Mouse (Mus musculus): ENCODE measurements around the gene Mpped2.

Gene Mpped2

DNA sequence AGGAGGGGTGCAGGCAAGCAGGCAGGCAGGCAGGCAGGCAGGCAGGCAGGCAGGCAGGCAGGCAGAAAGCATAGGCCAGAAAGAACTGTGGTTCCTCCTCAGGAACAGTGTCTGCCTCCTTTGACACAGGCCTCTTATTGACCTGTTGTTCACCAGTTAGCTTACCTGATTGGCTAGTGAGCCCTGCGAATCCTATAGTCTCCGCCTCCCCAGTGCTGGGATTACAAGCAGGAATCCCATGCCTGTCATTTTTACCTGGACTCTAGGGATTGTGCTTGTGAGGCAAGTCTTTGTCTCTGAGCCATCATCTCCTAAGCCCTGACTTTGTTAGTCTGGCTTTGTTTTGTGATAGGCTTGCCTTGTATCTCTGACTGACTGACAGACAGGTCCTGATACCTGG lies 14.1 kb downstream of the Mpped2 start:
- no peak for DNase-seq

DNA sequence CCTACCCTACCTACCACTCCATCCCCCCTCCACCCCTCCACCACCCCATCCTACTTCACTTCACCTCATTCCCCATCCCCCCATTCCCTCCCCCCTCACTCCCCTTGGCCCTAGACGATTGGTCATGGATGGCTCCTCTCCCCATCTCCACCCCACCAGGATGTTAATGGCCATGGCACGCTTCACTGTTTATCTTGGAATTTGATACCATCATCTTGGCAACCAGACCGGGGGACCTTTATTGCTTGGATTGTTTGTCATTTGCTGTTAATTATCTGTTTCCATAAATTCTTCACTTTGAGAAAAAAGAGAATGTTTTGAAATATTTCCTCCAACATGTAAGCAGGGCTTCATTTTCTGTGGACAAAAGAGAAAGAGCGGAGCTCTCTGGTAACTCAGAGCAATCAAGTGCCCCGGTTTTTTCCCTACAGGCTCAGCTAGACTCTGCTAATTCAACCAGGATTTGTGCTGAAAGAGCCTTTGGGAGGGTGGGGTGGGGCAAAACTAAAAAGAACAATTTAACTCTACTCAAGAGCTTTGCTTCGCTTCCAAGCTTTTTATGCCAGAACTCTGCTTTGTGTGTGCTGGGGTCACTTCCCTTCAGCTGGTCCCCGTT lies 17.9 kb downstream of the Mpped2 start:
- no peak for DNase-seq

DNA sequence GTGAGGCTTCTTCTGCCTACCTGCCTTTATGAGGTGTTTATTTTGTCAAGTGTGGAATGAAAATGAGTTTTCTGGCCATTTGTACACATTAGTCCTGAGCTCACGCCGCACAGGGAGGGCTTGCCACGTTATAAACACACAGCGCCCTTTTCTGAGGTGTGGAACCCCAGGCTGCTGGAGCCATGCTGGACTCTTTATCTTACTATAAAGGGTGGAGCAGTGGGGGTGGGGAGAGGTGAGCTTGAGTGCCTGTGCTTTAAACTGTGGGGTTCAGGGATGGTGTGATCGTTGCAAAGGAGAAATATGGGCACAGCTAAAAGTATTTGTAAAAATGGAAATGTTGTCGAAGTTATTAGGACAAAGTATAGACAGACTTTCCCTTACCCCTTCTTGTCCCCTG lies 18.4 kb downstream of the Mpped2 start:
- DNase-seq = no peak

DNA sequence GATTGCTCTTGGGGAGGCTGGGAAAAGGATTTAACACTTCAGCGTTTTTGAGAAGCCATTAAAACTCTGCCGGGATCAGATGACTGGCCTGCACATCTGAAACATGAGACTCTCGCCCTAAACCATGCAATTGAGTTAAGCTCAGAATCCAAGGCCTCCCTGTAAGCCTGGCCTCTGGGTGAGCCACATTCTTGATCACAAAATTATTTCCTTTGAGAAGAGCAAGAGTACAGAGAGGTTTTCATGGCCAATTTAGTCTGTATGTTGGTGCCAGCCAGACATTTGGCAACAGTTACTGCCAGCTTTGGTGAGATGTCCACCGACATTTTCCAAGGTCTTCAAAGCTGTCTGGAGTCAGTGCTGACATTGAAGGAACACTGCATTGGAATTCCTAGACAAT lies 20.1 kb downstream of the Mpped2 start:
- peak; percentile 50 to 56 for DNase-seq

DNA sequence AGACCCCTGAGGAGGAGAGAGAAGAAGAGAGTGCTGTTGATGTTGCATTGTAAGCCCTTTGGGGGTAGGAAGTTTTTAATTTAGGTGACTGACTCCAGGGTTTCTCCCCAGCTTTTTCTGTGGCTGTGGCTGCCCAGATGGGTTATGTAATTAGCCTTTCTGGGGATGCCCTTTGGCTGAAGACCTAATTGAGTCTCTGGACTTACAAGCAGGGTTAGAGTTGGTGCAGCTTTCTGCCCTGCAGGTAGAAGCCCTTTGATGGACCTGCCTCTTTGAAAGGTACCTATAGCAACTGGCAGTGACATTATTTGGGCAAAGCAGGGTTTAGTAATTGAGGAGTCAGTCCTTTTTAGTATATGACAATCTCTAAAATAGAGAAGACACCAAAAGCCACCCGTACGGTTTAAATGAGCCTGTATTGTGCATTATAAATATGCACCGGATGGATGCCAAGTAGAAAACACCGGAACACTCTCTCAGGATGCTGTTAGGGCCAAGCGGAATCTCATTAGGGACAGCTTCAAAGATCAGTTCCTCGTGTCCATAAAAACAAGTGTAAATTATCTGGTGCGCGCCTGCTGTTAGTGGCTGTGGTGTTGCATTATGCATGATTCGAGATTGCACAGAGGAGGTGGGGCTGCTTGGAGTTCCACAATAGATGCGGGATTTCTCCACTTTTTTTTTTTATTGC lies 22.8 kb downstream of the Mpped2 start:
- DNase-seq = no peak

DNA sequence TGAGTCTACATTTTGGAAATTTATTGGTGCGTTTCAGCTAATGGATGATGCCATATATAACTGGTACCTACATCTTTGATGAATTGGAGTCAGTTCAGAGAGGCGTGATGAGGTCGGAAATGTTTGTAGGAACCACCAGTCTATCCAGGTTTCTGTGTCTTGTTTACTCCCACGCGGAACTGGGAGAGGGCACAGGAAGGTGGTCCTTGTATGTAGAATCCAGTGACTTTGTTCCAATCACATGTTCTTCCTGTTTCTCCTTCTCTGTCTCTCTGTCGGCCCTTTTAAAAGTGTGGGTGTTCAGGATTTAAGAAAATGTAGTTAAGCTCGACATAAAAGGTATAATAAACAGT lies 23.3 kb downstream of the Mpped2 start:
- no peak for DNase-seq

DNA sequence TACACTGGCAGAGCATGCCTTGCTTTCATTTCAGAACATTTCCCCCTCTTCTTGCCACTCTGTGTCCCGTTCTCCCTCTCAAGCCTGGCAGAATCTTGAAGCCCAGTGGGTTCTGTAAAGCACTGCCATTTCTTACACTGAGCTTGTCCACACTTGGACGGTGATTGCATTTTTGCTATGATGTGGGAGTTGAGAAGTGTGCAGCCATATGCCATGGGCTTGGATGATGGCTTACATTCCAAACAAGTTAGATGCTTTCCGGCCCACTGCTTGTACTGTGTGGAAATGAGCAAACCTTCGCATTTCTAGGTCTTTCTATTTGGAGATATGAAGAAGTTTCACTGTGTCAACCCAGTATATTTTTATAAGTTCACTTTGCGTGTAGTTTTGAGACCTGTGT lies 25.8 kb downstream of the Mpped2 start:
- no peak for DNase-seq

DNA sequence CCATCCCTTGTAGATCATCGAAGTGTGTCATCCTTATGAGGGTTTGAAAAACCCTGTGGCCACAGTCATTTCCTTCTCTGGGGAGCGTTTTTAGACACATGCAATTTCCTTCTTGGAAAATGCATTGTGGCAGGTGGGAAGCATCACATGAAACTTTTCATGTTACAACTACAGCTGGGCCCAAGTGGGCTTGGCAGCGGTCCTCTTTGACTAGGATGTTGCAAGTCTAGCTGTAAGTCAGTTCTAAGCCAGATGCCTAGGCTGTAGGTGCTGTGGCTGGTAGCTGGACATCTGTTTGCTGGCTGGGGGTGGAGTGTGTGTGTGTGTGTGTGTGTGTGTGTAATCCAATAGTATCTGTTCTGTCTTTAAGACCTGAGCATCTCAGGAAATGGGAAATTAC lies 26.4 kb downstream of the Mpped2 start:
- DNase-seq = no peak

DNA sequence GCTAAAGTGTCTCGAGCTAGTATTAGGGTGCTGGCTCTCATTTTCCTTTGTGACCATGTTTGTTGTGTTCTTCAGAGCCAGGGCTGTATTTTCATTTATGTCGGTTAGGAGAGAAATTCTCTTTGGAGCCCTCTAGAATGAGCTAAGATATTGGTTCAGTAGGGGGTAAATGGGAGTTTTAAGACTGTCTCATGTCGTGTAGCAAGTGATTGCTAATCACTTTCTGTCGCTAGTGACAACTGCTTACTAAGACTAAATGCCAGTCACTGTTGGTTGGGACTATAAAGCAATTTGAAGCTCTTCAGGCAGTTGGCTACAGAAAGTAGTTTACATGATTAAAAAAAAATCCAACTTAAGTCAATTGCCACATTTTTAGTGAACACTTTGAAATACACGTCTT lies 27.6 kb downstream of the Mpped2 start:
- no peak for DNase-seq

DNA sequence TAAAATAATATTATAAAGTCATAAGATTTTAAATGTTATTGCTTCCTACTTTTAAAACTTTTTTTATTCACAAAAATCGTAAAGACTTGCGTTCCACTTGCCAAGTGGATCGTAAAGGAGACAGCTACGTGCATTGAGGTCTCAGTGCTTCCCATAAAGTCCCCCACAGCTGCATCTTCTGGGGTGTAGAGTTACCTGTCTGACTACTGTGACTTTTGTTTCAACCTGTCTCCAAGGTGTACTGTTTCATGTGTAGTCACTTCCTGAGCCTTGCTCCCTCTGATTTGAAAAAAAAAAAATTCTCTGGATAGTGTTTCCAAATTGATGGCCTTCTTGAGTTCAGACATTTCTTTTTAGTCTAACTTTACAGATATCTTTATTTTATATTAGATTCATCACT lies 29.0 kb downstream of the Mpped2 start:
- no peak for DNase-seq

DNA sequence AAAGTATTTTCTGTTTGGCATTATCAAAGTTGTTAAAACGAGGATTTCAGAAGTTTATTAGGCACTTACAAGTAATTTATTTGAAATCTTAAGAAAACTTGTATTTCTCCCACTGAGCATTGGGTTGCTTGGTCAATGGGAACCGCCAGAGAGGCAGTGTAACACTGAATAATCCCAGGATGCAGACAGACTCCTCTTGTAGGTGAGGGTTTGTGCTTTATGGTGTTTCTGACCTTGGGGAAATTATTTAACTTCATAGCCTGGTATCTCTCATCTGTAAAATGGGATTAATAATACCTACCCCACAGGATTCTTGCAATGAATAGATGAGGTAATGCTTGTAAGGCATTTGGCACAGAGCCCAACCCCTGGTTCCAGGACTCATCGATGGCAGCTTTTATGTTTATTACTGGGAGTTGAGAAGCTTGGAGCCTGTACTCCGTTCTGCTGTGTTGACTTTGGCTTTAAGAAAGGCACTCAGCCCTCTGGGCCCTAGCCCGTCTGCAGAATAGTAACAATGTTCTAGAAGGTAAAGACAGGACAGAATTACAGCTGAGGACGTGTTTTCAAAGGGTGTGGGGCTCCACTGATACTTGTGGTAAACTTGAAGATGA lies 37.0 kb downstream of the Mpped2 start:
- no peak for DNase-seq

DNA sequence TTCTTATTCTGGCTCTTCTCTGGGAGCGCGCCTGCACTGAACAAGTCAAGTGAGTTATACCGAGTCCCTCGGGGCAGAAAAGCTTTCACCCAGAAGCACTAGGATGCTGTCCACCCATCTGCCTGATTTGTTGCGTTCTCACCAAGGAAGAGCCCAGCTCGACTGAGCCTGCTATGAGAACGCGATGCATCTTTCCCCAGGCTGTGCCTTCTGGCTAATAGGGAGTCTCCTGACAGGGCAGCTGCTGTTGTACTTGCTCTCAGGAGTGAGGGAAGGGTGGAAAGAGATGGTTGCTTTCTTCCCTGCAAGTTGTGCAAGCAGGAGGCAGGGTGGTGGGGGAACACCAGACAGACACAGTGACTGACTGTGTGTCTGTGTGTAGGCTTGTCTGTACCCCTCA lies 37.5 kb downstream of the Mpped2 start:
- DNase-seq = no peak

DNA sequence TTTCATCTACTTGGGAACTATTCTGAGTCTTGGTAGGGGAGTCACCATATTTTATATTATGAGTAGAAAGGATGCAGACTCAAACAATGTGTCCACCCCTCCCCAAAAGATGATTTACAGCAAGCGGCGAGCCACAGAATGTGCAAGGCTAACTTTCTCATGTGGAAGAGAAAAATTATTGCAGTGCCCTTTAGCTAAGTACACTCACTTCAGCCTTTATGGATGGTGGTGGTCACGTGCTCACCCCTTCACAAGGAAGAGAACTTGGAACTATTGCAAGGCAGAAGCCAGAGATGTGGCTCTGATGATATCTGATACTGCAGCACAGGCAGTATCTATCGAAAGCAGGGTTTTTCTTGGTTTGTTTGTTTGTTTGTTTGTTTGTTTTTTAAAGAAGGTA lies 38.4 kb downstream of the Mpped2 start:
- no peak for DNase-seq

DNA sequence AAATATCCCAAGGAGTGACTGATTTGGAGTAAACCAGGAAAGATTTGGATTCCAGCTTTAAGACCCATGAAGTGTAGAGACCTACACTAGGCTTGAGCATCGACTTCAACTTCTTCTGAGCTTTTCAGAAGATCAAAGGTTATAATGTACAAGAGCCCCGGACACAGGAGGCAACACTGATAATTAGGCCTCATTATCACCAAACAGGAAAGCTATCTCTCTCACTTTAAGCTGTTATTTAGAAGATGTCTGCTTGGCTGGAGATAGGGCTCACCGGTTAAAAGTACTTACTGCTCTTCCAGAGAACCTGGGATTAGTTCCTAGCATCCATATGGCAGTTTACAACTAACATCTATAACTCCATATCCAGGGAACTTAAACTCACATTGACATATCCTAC lies 39.1 kb downstream of the Mpped2 start:
- DNase-seq = no peak

DNA sequence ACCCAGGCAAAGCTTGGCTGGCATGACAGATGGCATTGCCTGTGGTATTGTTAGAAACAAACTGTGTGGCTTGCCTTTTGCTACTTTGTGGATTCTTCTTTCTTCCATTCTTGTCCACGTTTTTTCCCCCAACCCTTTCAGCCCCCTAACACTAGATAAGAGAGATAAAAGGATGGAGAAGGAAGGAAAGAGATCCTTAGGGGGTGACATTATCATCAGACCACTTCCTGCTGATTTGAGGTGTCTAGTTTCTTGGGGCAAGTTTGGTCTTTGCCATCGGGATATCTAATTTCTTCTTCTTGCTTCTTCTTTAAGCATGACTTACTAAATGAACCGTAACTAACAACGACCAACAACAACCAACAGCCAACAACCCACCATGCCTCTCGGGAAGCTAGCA lies 40.3 kb downstream of the Mpped2 start:
- no peak for DNase-seq

DNA sequence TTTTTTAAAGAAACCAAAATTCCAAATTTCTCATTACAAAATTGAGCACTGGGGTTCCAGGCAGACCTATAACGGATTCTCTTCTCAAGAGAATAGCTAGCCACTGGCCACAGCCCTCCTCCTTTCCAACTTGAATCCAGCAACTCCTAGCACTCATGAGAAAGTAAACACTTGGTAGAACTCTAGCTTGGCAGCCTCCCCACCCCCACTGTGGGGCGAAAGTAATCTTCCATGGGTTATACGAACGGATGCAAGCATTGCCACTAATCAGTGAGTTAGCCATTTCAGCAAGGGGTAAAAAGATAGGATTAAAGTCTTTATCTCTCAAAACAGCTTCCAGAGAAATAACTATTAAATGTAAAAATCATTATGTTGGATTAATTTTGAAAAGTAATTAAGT lies 40.9 kb downstream of the Mpped2 start:
- no peak for DNase-seq

DNA sequence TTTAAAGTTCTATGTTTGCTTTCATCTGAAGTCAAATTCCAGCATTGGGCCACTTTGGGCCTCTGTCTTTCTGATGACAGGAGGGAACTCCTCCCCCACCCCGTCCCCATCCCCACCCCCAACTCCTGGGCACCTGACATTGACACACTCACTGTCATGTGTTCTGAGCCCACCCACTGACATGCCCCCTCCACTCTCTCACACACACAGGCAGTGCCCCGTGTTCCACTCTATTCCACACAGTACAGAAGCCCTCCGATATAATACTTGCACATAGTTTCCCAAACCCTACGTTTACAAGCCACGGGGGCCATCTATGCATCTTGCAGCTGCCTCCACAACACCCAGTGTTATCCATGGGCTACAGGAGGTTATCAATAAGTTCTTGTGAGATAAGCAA lies 42.1 kb downstream of the Mpped2 start:
- no peak for DNase-seq

DNA sequence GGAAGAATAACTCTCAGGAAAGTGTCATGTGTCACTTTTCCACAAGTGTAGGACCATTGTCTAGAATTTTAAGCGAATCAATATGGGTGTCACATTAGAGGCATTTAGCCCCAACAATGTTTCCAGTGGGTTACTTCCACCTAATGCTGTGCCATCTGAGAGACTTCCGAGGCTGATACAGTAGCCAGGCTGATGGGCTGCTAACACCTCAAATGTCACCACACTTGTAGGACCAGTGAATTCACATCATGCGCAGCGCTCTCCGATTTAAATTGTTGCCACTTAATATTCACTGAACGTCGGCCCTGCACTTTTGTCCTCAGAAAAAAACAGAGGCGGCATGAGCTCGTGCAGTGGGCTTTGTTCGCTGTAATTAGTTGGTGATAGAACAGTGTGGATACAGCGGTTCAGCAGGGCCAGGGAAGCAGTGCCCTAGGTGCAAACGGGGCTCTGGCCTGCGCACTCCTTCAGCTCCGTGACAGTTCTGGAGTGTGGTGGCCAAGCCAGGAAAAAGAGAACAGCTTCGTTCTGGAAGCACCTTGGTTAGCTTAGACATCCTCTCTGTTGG lies 42.8 kb downstream of the Mpped2 start:
- no peak for DNase-seq

DNA sequence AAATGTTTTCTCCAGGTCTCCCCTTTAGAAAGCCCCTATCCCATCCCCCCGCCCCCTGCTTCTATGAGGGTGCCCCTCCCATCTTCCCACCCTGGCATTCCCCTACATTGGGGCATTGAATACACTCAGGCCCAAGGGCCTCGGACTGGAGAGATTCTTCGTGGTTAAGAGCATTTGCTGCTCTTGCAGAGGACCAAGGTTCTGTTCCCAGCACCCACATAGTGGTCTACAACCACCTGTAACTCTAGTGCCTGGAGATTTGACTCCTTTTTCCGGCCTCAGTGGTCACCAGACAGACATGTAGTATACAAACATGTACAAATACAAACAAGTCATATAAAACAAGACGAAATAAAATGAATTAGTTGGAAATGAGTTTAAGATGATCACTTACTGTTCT lies 45.9 kb downstream of the Mpped2 start:
- no peak for DNase-seq

DNA sequence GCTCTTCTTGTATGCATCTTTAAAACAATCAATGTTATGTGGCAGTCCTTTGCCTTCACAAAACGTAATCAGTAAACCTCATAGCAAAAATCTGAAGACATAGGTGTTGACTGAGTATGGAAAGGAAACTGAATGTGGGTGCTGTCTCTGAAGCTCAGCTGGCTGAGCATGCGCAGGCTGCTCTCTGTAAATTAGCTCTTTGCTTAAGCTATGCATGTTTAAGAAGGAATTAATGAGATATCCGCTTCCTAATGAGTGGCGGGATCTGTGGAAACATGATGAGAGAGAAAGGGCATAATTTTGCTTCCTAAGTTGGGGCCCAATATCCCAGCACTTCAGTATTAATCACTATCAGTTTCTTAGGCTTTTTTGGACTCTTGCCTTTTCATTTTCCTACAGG lies 51.0 kb downstream of the Mpped2 start:
- no peak for DNase-seq

DNA sequence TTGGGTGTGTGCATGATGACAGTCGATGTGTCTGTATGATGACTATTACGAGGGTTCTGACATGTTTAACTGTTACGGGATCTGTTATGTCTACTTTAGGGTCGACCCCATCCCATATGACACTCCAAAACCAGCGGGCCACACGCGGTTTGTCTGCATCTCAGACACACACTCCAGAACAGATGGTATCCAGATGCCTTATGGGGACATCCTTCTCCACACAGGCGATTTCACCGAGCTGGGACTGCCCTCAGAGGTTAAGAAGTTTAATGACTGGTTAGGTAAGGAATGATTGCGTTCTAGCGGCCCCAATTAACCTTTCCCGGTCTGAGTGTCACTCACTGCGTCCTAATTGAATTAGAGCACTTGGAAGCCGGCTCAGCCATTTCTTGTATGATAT lies 51.5 kb downstream of the Mpped2 start:
- DNase-seq = no peak

DNA sequence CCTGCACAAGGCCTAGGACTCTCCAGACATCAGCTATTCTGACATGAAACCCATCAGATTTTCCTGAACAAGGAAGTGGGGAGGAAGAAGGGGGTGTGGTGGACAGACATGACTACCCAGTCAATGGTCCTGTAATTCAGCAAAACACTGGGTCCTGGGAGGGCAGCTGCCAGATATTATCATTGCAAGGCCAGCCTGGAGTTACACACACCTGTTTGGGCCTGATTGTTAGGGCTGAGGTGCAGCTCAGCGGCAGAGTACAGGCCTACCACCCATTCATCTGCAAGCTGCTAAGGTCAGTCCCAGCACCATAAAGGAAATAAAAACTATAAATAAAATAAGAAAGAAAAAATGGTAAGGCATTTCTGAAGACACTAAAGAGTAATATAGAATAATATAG lies 52.3 kb downstream of the Mpped2 start:
- no peak for DNase-seq

DNA sequence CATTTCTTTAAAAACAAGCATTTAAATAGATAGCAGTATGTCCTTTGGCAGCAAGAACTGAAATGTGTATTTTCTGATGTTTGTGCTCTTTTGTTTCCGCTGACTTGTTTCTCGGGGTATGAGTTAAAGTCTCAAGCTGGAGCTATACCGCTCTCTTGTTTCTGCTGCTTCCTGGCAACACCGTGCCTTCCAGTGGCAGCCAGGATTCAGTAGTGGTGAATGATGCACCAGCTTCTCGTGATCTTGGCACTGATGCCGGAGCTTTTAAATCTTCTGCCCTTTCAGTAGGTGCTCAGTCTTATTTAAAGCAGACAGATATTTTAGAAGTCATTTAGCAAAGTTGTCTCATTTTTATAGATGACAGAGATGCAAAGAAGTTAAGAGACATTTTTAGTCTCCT lies 53.1 kb downstream of the Mpped2 start:
- DNase-seq = peak in 1 of 2 experiments; percentile 21

DNA sequence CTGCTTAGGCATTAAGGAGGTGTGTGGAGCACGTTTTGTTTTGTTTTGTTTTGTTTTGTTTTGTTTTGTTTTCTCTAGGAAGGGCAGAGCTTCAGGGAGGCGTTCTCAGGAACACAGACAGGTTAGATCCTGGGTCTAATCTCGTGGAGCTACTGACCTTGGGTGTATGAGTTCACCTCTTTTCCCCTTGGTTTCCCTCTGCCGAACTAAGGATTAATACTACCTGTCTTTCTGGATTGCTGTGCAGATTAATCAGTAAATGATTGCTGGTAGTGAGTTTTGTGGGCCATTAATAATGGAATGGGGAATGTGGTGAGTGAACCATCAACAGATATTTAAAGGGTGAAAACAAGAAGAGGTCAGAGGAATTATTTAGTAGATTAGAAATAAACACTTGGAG lies 53.8 kb downstream of the Mpped2 start:
- DNase-seq = no peak

DNA sequence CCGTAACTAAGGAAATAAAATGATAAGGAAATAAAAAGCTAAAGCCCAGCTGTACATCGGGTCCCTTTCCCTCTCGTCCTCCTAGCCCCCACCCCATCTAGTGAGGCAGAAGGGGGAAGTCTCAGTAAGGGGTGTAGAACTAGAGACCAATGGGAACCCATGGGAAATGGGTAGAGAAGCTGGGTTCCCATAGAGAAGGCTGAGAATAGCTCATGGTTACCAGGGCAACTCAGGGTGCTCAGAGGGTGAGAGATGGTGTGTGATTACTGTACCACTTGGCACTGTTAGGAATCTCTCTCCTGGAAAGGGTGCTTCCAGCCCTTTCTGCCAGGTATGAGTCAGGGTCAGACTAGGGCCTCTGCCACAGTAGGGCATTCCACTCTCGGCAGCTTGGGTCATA lies 54.3 kb downstream of the Mpped2 start:
- no peak for DNase-seq
